8 mouse cellular contexts compared by ENCODE assay signal in genomic region chr15:89089248-89090051, GRCm38 (mm10). TPM values are rescaled to one million over a fixed set of nuclear protein-coding genes. Genes with fewer than 3 reads are reported as not detected.
DNase-seq lines count a peak whose midpoint lies in the region; ATAC-seq lines count a peak whose summit lies in the region.

No protein-coding gene starts in this region.

- no peak overlapping the region for H3K27ac ChIP-seq in forebrain, embryonic 11.5 days (ENCODE audit: low read depth, low read length)
- H3K27ac ChIP-seq in kidney, embryonic 15.5 days: peak overlapping the region; percentile 89
- no peak overlapping the region for H3K27ac ChIP-seq in macrophage

- peak; percentile 41 for DNase-seq in kidney, adult 11 months
- no peak for DNase-seq in kidney, postnatal 4 days
- DNase-seq in NIH3T3 (ENCODE audit: low read depth): peak; percentile 24
- peak; percentile 67 for DNase-seq in forebrain, embryonic 11.5 days (ENCODE audit: low spot score)
- DNase-seq in testis, postnatal 14 days (ENCODE audit: low spot score): peak; percentile 45
- no peak for DNase-seq in ovary, postnatal 36 days (ENCODE audit: low spot score)

- peaks cover 6% of the 10 kb centered on the region; the same call in 1 of the 2 replicates for H3K4me1 ChIP-seq in forebrain, embryonic 11.5 days (replicated peaks; ENCODE audit: control insufficient read depth, insufficient read depth, low read length)
- peaks cover 21% of the 10 kb centered on the region for H3K4me1 ChIP-seq in kidney, embryonic 15.5 days

- WGBS in forebrain, embryonic 11.5 days: 3% methylated on average over 68 of the region's 68 CpGs
- WGBS in kidney, embryonic 15.5 days: 3% methylated on average over 66 of the region's 68 CpGs
- WGBS in macrophage (ENCODE audit: missing documents): 3% methylated on average over 62 of the region's 68 CpGs

- peaks cover 10% of the 10 kb centered on the region for H3K36me3 ChIP-seq in forebrain, embryonic 11.5 days (ENCODE audit: control insufficient read depth, insufficient read depth, low read length)
- H3K36me3 ChIP-seq in kidney, embryonic 15.5 days: peaks cover 60% of the 10 kb centered on the region
- H3K36me3 ChIP-seq in macrophage (ENCODE audit: inconsistent target): peaks cover 41% of the 10 kb centered on the region

- H3K27me3 ChIP-seq in forebrain, embryonic 11.5 days (ENCODE audit: control insufficient read depth, insufficient read depth, low read length): no peaks in the 10 kb centered on the region
- H3K27me3 ChIP-seq in kidney, embryonic 15.5 days: no peaks in the 10 kb centered on the region

- peak overlapping the region; percentile 90 for H3K9ac ChIP-seq in forebrain, embryonic 11.5 days (ENCODE audit: low read length)
- peak overlapping the region; percentile 81 for H3K9ac ChIP-seq in kidney, embryonic 15.5 days

- H3K9me3 ChIP-seq in forebrain, embryonic 11.5 days (ENCODE audit: control insufficient read depth, low read length): no peaks in the 10 kb centered on the region
- H3K9me3 ChIP-seq in kidney, embryonic 15.5 days (replicated peaks): no peaks in the 10 kb centered on the region

- peak overlapping the region; percentile 98 for H3K4me2 ChIP-seq in forebrain, embryonic 11.5 days (ENCODE audit: low read depth, low read length, severe bottlenecking)
- H3K4me2 ChIP-seq in kidney, embryonic 15.5 days: peak overlapping the region; percentile 96

- H3K4me3 ChIP-seq in forebrain, embryonic 11.5 days (ENCODE audit: low read depth, low read length): peak overlapping the region; percentile 98
- H3K4me3 ChIP-seq in kidney, embryonic 15.5 days (replicated peaks): peak overlapping the region; percentile 65
- H3K4me3 ChIP-seq in macrophage (ENCODE audit: inconsistent target): peak overlapping the region; percentile 45

- H3K79me2 ChIP-seq in macrophage (ENCODE audit: inconsistent target): peaks cover 11% of the 10 kb centered on the region; the same call in 1 of the 2 replicates

- ATAC-seq in forebrain, embryonic 11.5 days (replicated peaks; ENCODE audit: low FRiP score): peak; percentile 43; the same call in 1 of the 2 replicates
- ATAC-seq in kidney, embryonic 15.5 days (replicated peaks; ENCODE audit: low FRiP score): peak; percentile 63

RNA-seq across cellular contexts. Expression of gene Selenoo, which starts 0.6 kb away (rescaled TPM):
- polyA plus RNA-seq in forebrain, embryonic 11.5 days (2014; fragmentation: Nextera tagmentation; extraction: Ambion mirVana): 22.6 and 25.1 TPM in 2 replicates
- polyA plus RNA-seq in kidney, embryonic 15.5 days (2015; fragmentation: Nextera tagmentation; extraction: Ambion mirVana): 18.0 and 19.9 TPM in 2 replicates
- 10 to 100 TPM; 10.2 to 48.0 (median 30.9) TPM for total RNA-seq in macrophage (2018; cell fraction: chromatin; rRNA removed)
- 10 to 100 TPM in 18 of 26 experiments, 1 to 10 TPM in 8; 8.5 to 17.2 (median 11.3) TPM for total RNA-seq in macrophage (2018; cell fraction: cytosol; rRNA removed)
- 10 to 100 TPM; 10.3 to 39.8 (median 24.3) TPM for total RNA-seq in macrophage (2018; cell fraction: nucleus; rRNA removed)
- 8.4 to 19.1 TPM (median 10.8 TPM) in 3 replicates for polyA plus RNA-seq in macrophage (2018)

RNA-seq across cellular contexts. Expression of gene Trabd, which starts 14.5 kb away (rescaled TPM):
- 55.8 and 61.0 TPM in 2 replicates for polyA plus RNA-seq in forebrain, embryonic 11.5 days (2014; fragmentation: Nextera tagmentation; extraction: Ambion mirVana)
- polyA plus RNA-seq in kidney, embryonic 15.5 days (2015; fragmentation: Nextera tagmentation; extraction: Ambion mirVana): 46.1 and 52.5 TPM in 2 replicates
- total RNA-seq in macrophage (2018; cell fraction: chromatin; rRNA removed): 10 to 100 TPM; 16.8 to 81.5 (median 49.8) TPM
- total RNA-seq in macrophage (2018; cell fraction: cytosol; rRNA removed): 10 to 100 TPM; 17.6 to 40.7 (median 31.6) TPM
- total RNA-seq in macrophage (2018; cell fraction: nucleus; rRNA removed): 10 to 100 TPM; 20.9 to 60.1 (median 38.5) TPM
- polyA plus RNA-seq in macrophage (2018): 23.0 to 34.3 TPM (median 32.0 TPM) in 3 replicates

RNA-seq across cellular contexts. Expression of gene Panx2, which starts 29.9 kb away (rescaled TPM):
- polyA plus RNA-seq in forebrain, embryonic 11.5 days (2014; fragmentation: Nextera tagmentation; extraction: Ambion mirVana): 0.71 and 0.83 TPM in 2 replicates
- 0.05 and 0.12 TPM in 2 replicates for polyA plus RNA-seq in kidney, embryonic 15.5 days (2015; fragmentation: Nextera tagmentation; extraction: Ambion mirVana)
- not detected for total RNA-seq in macrophage (2018; cell fraction: chromatin; rRNA removed)
- total RNA-seq in macrophage (2018; cell fraction: cytosol; rRNA removed): not detected
- not detected for total RNA-seq in macrophage (2018; cell fraction: nucleus; rRNA removed)
- not detected in 3 replicates for polyA plus RNA-seq in macrophage (2018)

RNA-seq across cellular contexts. Expression of gene Tubgcp6, which starts 33.5 kb away (rescaled TPM):
- 24.2 and 26.0 TPM in 2 replicates for polyA plus RNA-seq in forebrain, embryonic 11.5 days (2014; fragmentation: Nextera tagmentation; extraction: Ambion mirVana)
- polyA plus RNA-seq in kidney, embryonic 15.5 days (2015; fragmentation: Nextera tagmentation; extraction: Ambion mirVana): 13.8 and 16.0 TPM in 2 replicates
- 10 to 100 TPM in 25 of 26 experiments, 1 to 10 TPM in 1; 8.1 to 64.4 (median 35.2) TPM for total RNA-seq in macrophage (2018; cell fraction: chromatin; rRNA removed)
- 10 to 100 TPM in 1 of 26 experiments, 1 to 10 TPM in 25; 3.5 to 10.9 (median 6.4) TPM for total RNA-seq in macrophage (2018; cell fraction: cytosol; rRNA removed)
- total RNA-seq in macrophage (2018; cell fraction: nucleus; rRNA removed): 10 to 100 TPM in 21 of 26 experiments, 1 to 10 TPM in 5; 6.0 to 46.5 (median 19.0) TPM
- polyA plus RNA-seq in macrophage (2018): 4.1 to 8.3 TPM (median 6.3 TPM) in 3 replicates

RNA-seq across cellular contexts. Expression of gene Hdac10, which starts 39.0 kb away (rescaled TPM):
- polyA plus RNA-seq in forebrain, embryonic 11.5 days (2014; fragmentation: Nextera tagmentation; extraction: Ambion mirVana): 14.2 and 16.2 TPM in 2 replicates
- polyA plus RNA-seq in kidney, embryonic 15.5 days (2015; fragmentation: Nextera tagmentation; extraction: Ambion mirVana): 17.8 and 19.3 TPM in 2 replicates
- total RNA-seq in macrophage (2018; cell fraction: chromatin; rRNA removed): 10 to 100 TPM in 24 of 26 experiments, 1 to 10 TPM in 2; 7.6 to 59.0 (median 28.6) TPM
- total RNA-seq in macrophage (2018; cell fraction: cytosol; rRNA removed): 1 to 10 TPM; 3.4 to 6.7 (median 4.6) TPM
- total RNA-seq in macrophage (2018; cell fraction: nucleus; rRNA removed): 10 to 100 TPM in 18 of 26 experiments, 1 to 10 TPM in 8; 3.6 to 35.8 (median 16.6) TPM
- 3.9 to 7.2 TPM (median 5.5 TPM) in 3 replicates for polyA plus RNA-seq in macrophage (2018)

Comparison
In these comparisons a context has a peak if more than half of its experiments do, and no peak if none do; other contexts are left out.
1. DNase-seq: peak in kidney, adult 11 months (single experiment), NIH3T3 (single experiment), forebrain, embryonic 11.5 days (single experiment) and testis, postnatal 14 days (single experiment); none in kidney, postnatal 4 days (0 of 2) and ovary, postnatal 36 days (single experiment).
2. H3K4me3 ChIP-seq: peak in every context shown above with its lines; median percentile 98 in forebrain, embryonic 11.5 days; 65 in kidney, embryonic 15.5 days; 45 in macrophage.